Mouse (Mus musculus) neural tube, embryonic 12.5 days (tissue): ENCODE measurements around the gene 1700001C19Rik. TPM values are rescaled to one million over a fixed set of nuclear protein-coding genes. Genes with fewer than 3 reads are reported as not detected.

ENCODE experiments used
- ATAC-seq: fragments of 200-750 bp; cut with Nextera tagmentation; 2 replicates; pipeline ENCODE4 v1.8.0; 2017; ENCODE audit warnings: low read depth, mild to moderate bottlenecking, moderate TSS enrichment, moderate library complexity; ENCODE audit not compliant: low FRiP score
- H3K27ac ChIP-seq: fragments of 300-500 bp; sonication (generic); 2 replicates; pipeline ENCODE4 v1.5.1; 2016
- H3K27me3 ChIP-seq: fragments of 300-500 bp; sonication (generic); replicated peaks from 2 replicates; pipeline ENCODE4 v1.6.1; 2016; ENCODE audit warnings: mild to moderate bottlenecking
- H3K36me3 ChIP-seq: fragments of 300-500 bp; sonication (generic); 2 replicates; pipeline ENCODE4 v1.6.1; 2016; ENCODE audit warnings: mild to moderate bottlenecking
- H3K4me1 ChIP-seq: fragments of 300-500 bp; sonication (generic); 2 replicates; pipeline ENCODE4 v1.6.1; 2016
- H3K4me2 ChIP-seq: fragments of 300-500 bp; sonication (generic); replicated peaks from 2 replicates; pipeline ENCODE4 v1.6.1; 2016; ENCODE audit warnings: mild to moderate bottlenecking
- H3K4me3 ChIP-seq: fragments of 300-500 bp; sonication (generic); 2 replicates; pipeline ENCODE4 v1.5.1; 2016
- H3K9ac ChIP-seq: fragments of 300-500 bp; sonication (generic); 2 replicates; pipeline ENCODE4 v1.6.1; 2016; ENCODE audit warnings: mild to moderate bottlenecking
- H3K9me3 ChIP-seq: fragments of 300-500 bp; sonication (generic); 2 replicates; pipeline ENCODE4 v1.6.1; 2016; ENCODE audit warnings: mild to moderate bottlenecking
- WGBS: fragments of 180-500 bp; shearing (Covaris S2); methylation state at CpG from one replicate; pipeline ENCODE4 v1.1.7; 2016; 5-methylcytosine and 5-hydroxymethylcytosine counted together
- polyA plus RNA-seq: library from polyadenylated mRNA; unstranded; fragments of >200 nt; fragmentation: Nextera tagmentation; extraction: Ambion mirVana; gene quantifications from 2 replicates; pipeline ENCODE4 v1.2.1, GENCODE M21; 2016

1700001C19Rik gene
- polyA plus RNA-seq, 1 experiment from 2014 or later, result 0.68 TPM

- no peaks in the 10 kb centered on the region for H3K36me3 ChIP-seq
- peaks cover 38% of the 10 kb centered on the region for H3K27me3 ChIP-seq
- H3K4me1 ChIP-seq, result no peaks in the 10 kb centered on the region; the same call in 1 of the 2 replicates
- WGBS, result 73% methylated on average over 5 of the region's 5 CpGs
- no peak overlapping the region for H3K4me3 ChIP-seq
- H3K9me3 ChIP-seq, result no peaks in the 10 kb centered on the region
- ATAC-seq, result no peak
- no peak overlapping the region for H3K9ac ChIP-seq
- no peak overlapping the region for H3K4me2 ChIP-seq
- H3K27ac ChIP-seq, result no peak overlapping the region
Measured at GRCm38 (mm10) chr17:47470686-47471085, 33.5 kb upstream of the 1700001C19Rik start.

GRCm38 (mm10) chr17:47470121-47470520 lies 32.9 kb upstream of the 1700001C19Rik start:
- Histone ChIP-seq H3K4me1 (no peaks in the 10 kb centered on the region; the same call in 1 of the 2 replicates), H3K4me3 (no peak overlapping the region), H3K9me3 (no peaks in the 10 kb centered on the region), H3K27ac (no peak overlapping the region), H3K36me3 (no peaks in the 10 kb centered on the region), H3K4me2 (no peak overlapping the region), H3K9ac (no peak overlapping the region), H3K27me3 (peaks cover 44% of the 10 kb centered on the region)
- WGBS, result 90% methylated on average over 4 of the region's 4 CpGs
- ATAC-seq, result no peak

- 85% methylated on average over 4 of the region's 4 CpGs for WGBS
- no peak overlapping the region for H3K4me3 ChIP-seq
- ATAC-seq, result no peak
- peaks cover 46% of the 10 kb centered on the region for H3K27me3 ChIP-seq
- no peaks in the 10 kb centered on the region; the same call in 1 of the 2 replicates for H3K4me1 ChIP-seq
- no peaks in the 10 kb centered on the region for H3K9me3 ChIP-seq
- no peaks in the 10 kb centered on the region for H3K36me3 ChIP-seq
- H3K27ac ChIP-seq, result no peak overlapping the region
- H3K9ac ChIP-seq, result no peak overlapping the region
- H3K4me2 ChIP-seq, result no peak overlapping the region
Measured at GRCm38 (mm10) chr17:47469642-47470041, 32.5 kb upstream of the 1700001C19Rik start.

GRCm38 (mm10) chr17:47468466-47468865 lies 31.3 kb upstream of the 1700001C19Rik start:
- Histone ChIP-seq H3K27ac (no peak overlapping the region), H3K36me3 (no peaks in the 10 kb centered on the region), H3K4me3 (peak overlapping the region; percentile 17; the same call in 1 of the 2 replicates), H3K9me3 (no peaks in the 10 kb centered on the region), H3K4me2 (peak overlapping the region; percentile 46), H3K4me1 (no peaks in the 10 kb centered on the region; the same call in 1 of the 2 replicates), H3K27me3 (peaks cover 46% of the 10 kb centered on the region), H3K9ac (peak overlapping the region; percentile 36; the same call in 1 of the 2 replicates)
- no peak for ATAC-seq
- 4% methylated on average over 34 of the region's 34 CpGs for WGBS

- peak overlapping the region; percentile 46 for H3K4me2 ChIP-seq
- no peaks in the 10 kb centered on the region for H3K36me3 ChIP-seq
- H3K9me3 ChIP-seq, result no peaks in the 10 kb centered on the region
- no peak overlapping the region for H3K27ac ChIP-seq
- ATAC-seq, result no peak
- peak overlapping the region; percentile 17; the same call in 1 of the 2 replicates for H3K4me3 ChIP-seq
- H3K27me3 ChIP-seq, result peaks cover 46% of the 10 kb centered on the region
- no peaks in the 10 kb centered on the region; the same call in 1 of the 2 replicates for H3K4me1 ChIP-seq
- H3K9ac ChIP-seq, result peak overlapping the region; percentile 36; the same call in 1 of the 2 replicates
- 11% methylated on average over 14 of the region's 14 CpGs for WGBS
Measured at GRCm38 (mm10) chr17:47468063-47468462, 30.9 kb upstream of the 1700001C19Rik start.

GRCm38 (mm10) chr17:47467659-47468058 lies 30.5 kb upstream of the 1700001C19Rik start:
- H3K9ac ChIP-seq, result no peak overlapping the region
- peaks cover under 1% of the 10 kb centered on the region; the same call in 1 of the 2 replicates for H3K4me1 ChIP-seq
- no peak for ATAC-seq
- 60% methylated on average over 11 of the region's 11 CpGs for WGBS
- H3K9me3 ChIP-seq, result no peaks in the 10 kb centered on the region
- no peaks in the 10 kb centered on the region for H3K36me3 ChIP-seq
- H3K27me3 ChIP-seq, result peaks cover 46% of the 10 kb centered on the region
- no peak overlapping the region for H3K27ac ChIP-seq
- peak overlapping the region; percentile 17; the same call in 1 of the 2 replicates for H3K4me3 ChIP-seq
- H3K4me2 ChIP-seq, result peak overlapping the region; percentile 46; the same call in 1 of the 2 replicates

- Histone ChIP-seq H3K36me3 (no peaks in the 10 kb centered on the region), H3K9me3 (no peaks in the 10 kb centered on the region), H3K27ac (no peak overlapping the region), H3K4me2 (0 out of 2 replicates have a peak overlapping the region, but pooled peaks have one; percentile 5), H3K4me3 (no peak overlapping the region), H3K9ac (no peak overlapping the region), H3K4me1 (peaks cover 3% of the 10 kb centered on the region; the same call in 1 of the 2 replicates), H3K27me3 (peaks cover 46% of the 10 kb centered on the region)
- WGBS, result 29% methylated on average over 9 of the region's 9 CpGs
- ATAC-seq, result no peak
Measured at GRCm38 (mm10) chr17:47466284-47466683, 29.1 kb upstream of the 1700001C19Rik start.

- ATAC-seq, result no peak
- Histone ChIP-seq H3K9me3 (no peaks in the 10 kb centered on the region), H3K4me2 (no peak overlapping the region), H3K27me3 (peaks cover 46% of the 10 kb centered on the region), H3K36me3 (no peaks in the 10 kb centered on the region), H3K9ac (no peak overlapping the region), H3K27ac (no peak overlapping the region), H3K4me1 (peaks cover 3% of the 10 kb centered on the region; the same call in 1 of the 2 replicates), H3K4me3 (no peak overlapping the region)
- WGBS, result 85% methylated on average over 11 of the region's 11 CpGs
Measured at GRCm38 (mm10) chr17:47465016-47465415, 27.8 kb upstream of the 1700001C19Rik start.

GRCm38 (mm10) chr17:47464248-47464965 lies 27.2 kb upstream of the 1700001C19Rik start:
- ATAC-seq, result no peak
- peaks cover 3% of the 10 kb centered on the region; the same call in 1 of the 2 replicates for H3K4me1 ChIP-seq
- H3K4me3 ChIP-seq, result no peak overlapping the region
- peaks cover 45% of the 10 kb centered on the region for H3K27me3 ChIP-seq
- no peaks in the 10 kb centered on the region for H3K36me3 ChIP-seq
- H3K27ac ChIP-seq, result no peak overlapping the region
- no peak overlapping the region for H3K9ac ChIP-seq
- no peaks in the 10 kb centered on the region for H3K9me3 ChIP-seq
- WGBS, result 42% methylated on average over 12 of the region's 12 CpGs
- no peak overlapping the region for H3K4me2 ChIP-seq

GRCm38 (mm10) chr17:47462728-47463388 lies 25.7 kb upstream of the 1700001C19Rik start:
- H3K4me3 ChIP-seq, result no peak overlapping the region
- WGBS, result 50% methylated on average over 9 of the region's 9 CpGs
- ATAC-seq, result no peak
- H3K27ac ChIP-seq, result no peak overlapping the region
- peaks cover 3% of the 10 kb centered on the region; the same call in 1 of the 2 replicates for H3K4me1 ChIP-seq
- H3K4me2 ChIP-seq, result no peak overlapping the region
- H3K27me3 ChIP-seq, result peaks cover 29% of the 10 kb centered on the region
- no peaks in the 10 kb centered on the region for H3K9me3 ChIP-seq
- H3K9ac ChIP-seq, result no peak overlapping the region
- H3K36me3 ChIP-seq, result no peaks in the 10 kb centered on the region

- Histone ChIP-seq H3K36me3 (no peaks in the 10 kb centered on the region), H3K9me3 (no peaks in the 10 kb centered on the region), H3K4me2 (no peak overlapping the region), H3K27me3 (peaks cover 23% of the 10 kb centered on the region), H3K27ac (no peak overlapping the region), H3K9ac (no peak overlapping the region), H3K4me3 (no peak overlapping the region), H3K4me1 (peaks cover 3% of the 10 kb centered on the region; the same call in 1 of the 2 replicates)
- WGBS, result 85% methylated on average over 7 of the region's 7 CpGs
- no peak for ATAC-seq
Measured at GRCm38 (mm10) chr17:47462209-47462608, 25.0 kb upstream of the 1700001C19Rik start.

- H3K4me1 ChIP-seq, result peaks cover 3% of the 10 kb centered on the region; the same call in 1 of the 2 replicates
- no peaks in the 10 kb centered on the region for H3K36me3 ChIP-seq
- peaks cover 17% of the 10 kb centered on the region for H3K27me3 ChIP-seq
- H3K27ac ChIP-seq, result no peak overlapping the region
- no peak overlapping the region for H3K4me2 ChIP-seq
- H3K4me3 ChIP-seq, result no peak overlapping the region
- 79% methylated on average over 3 of the region's 3 CpGs for WGBS
- ATAC-seq, result no peak
- no peaks in the 10 kb centered on the region for H3K9me3 ChIP-seq
- H3K9ac ChIP-seq, result no peak overlapping the region
Measured at GRCm38 (mm10) chr17:47461688-47462087, 24.5 kb upstream of the 1700001C19Rik start.
